Mouse (Mus musculus) lung, adult 2 months (tissue): ENCODE measurements at regions not wholly inside any gene's neighbourhood (a gene's known extent, or its start where the extent isn't known, plus 50 kb on each side); places are given as distances from the start of the nearest gene placed in this dataset.

Experiments used
- DNase-seq: peaks from one replicate; pipeline ENCODE4 v3.0.0; 2022
- H3K4me1 ChIP-seq: fragments of 200-500 bp; 2 replicates; pipeline ENCODE4 v1.6.1; 2011; ENCODE audit warnings: low read length; ENCODE audit not compliant: control insufficient read depth, insufficient read depth
- H3K4me3 ChIP-seq: fragments of 200-500 bp; replicated peaks from 2 replicates; pipeline ENCODE3; 2011; ENCODE audit warnings: low read depth, mild to moderate bottlenecking, control low read depth, low read length; ENCODE audit errors: extremely low read depth
- CTCF ChIP-seq: fragments of 200-500 bp; IDR thresholded peaks from 2 replicates; pipeline ENCODE4 v1.5.1; 2011; ENCODE audit warnings: mild to moderate bottlenecking, low read length, control low read depth; ENCODE audit not compliant: insufficient read depth
- POLR2A ChIP-seq: fragments of 200-500 bp; IDR thresholded peaks from 2 replicates; pipeline ENCODE4 v1.6.1; 2011; ENCODE audit warnings: low read depth, mild to moderate bottlenecking, control low read depth, low read length, borderline replicate concordance; ENCODE audit errors: extremely low read depth
- WGBS: fragments of 180-500 bp; shearing (Covaris S2); methylation state at CpG from one replicate; pipeline ENCODE4 v1.1.7; 2018; 5-methylcytosine and 5-hydroxymethylcytosine counted together

- TF ChIP-seq CTCF = no peak
- TF ChIP-seq POLR2A = no peak
- no peak overlapping the region for H3K4me3 ChIP-seq
- 56% methylated on average over 5 of the region's 5 CpGs for WGBS
- DNase-seq = no peak
- H3K4me1 ChIP-seq = no peaks in the 10 kb centered on the region
These were observed 601.7 kb upstream of the Tenm3 start for GRCm38 (mm10) chr8:49445444-49445843.

DNA sequence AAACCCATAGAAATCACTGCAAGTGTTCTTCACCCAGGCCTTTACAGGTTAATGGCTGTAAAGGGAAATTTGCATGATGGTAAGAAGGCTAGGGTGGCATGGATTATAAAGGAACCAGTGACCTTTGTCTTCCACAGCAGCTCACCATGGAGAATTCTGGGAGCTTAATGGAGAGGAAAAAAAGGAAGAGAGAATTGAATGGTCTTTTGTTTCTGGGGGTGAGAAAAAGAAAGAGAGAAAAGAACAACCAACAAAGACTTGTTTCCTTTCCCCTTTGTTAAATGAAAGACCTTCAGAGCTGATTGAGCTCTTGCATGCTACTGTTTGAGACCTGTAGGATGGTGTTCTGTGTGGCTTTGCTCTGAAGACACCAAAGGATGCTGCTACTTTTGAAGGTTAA lies 597.5 kb upstream of the Tenm3 start:
- TF ChIP-seq POLR2A (no peak), CTCF (no peak)
- Histone ChIP-seq H3K4me3 (no peak overlapping the region), H3K4me1 (no peaks in the 10 kb centered on the region)
- DNase-seq = no peak

DNA sequence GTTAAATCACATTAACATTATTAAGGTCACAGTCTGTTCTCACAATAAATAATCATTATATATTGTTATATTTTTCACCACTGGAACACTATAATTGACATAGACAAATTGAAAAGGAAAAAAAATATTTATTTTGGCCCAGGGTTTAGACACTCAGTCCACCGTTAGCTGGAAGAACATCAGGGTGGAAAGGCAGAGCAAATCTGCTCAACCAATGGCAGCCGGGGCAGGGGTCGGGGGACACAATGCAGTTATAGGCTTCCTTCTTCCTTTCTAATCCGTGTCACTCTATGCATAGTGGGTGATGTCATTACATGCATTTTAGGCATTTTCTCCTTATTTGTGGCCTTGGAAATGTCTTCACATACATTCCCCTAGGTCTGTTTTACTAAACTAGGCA lies 552.8 kb upstream of the Tenm3 start:
- 52% methylated on average over 4 of the region's 4 CpGs for WGBS
- H3K4me3 ChIP-seq = no peak overlapping the region
- no peaks in the 10 kb centered on the region for H3K4me1 ChIP-seq
- no peak for DNase-seq
- TF ChIP-seq CTCF (no peak), POLR2A (no peak)

DNA sequence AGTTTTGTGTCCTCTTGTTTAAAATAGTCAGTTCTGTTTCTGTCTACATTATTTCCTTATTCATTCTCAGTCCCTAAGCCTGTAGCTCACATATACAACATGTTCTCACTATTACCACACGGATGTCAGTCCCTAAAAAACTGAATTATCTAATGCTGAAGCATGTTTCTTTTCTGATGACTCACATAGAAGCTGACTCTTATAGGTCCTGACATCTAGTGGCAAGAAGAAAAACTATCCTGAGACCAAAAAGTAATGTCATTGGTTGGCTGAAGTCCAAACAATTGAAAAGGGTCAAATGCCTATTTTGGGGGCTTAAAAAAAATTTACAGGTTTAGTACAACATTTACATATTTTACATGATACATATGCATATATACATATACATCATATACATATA lies 551.3 kb upstream of the Tenm3 start:
- Histone ChIP-seq H3K4me1 (no peaks in the 10 kb centered on the region), H3K4me3 (no peak overlapping the region)
- no peak for TF ChIP-seq CTCF
- no peak for TF ChIP-seq POLR2A
- 15% methylated on average over 1 of the region's 1 CpGs for WGBS
- no peak for DNase-seq

- TF ChIP-seq CTCF (no peak), POLR2A (no peak)
- no peak for DNase-seq
- 49% methylated on average over 3 of the region's 3 CpGs for WGBS
- no peak overlapping the region for H3K4me3 ChIP-seq
- H3K4me1 ChIP-seq = no peaks in the 10 kb centered on the region
These were observed 545.8 kb upstream of the Tenm3 start for GRCm38 (mm10) chr8:49389525-49389924.

DNA sequence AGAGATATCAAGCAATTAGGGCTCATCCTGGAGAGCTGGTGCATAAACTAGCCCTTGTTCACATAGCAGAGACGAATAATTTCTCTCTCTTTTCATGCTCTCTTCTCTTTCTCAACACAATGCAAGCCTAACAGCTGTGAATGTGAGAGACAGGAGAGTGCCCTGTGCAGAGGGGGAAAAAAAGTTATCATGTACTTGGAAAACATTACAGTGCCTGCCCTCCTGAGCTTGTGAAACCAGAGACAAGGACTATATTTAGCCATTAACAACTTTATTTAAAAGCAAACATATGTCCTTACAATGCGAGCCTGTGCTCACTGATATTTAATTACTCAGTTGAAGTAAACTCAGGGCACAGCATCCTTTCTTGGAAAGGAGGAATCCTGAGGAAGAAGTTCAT lies 543.8 kb upstream of the Tenm3 start:
- WGBS = 38% methylated on average over 2 of the region's 2 CpGs
- Histone ChIP-seq H3K4me1 (no peaks in the 10 kb centered on the region), H3K4me3 (no peak overlapping the region)
- no peak for DNase-seq
- TF ChIP-seq CTCF (no peak), POLR2A (no peak)

- WGBS = 85% methylated on average over 9 of the region's 9 CpGs
- Histone ChIP-seq H3K4me1 (no peaks in the 10 kb centered on the region), H3K4me3 (no peak overlapping the region)
- TF ChIP-seq CTCF = no peak
- TF ChIP-seq POLR2A = no peak
- no peak for DNase-seq
These were observed 528.9 kb upstream of the Tenm3 start for GRCm38 (mm10) chr8:49372686-49373085.

- WGBS = 87% methylated on average over 2 of the region's 2 CpGs
- Histone ChIP-seq H3K4me3 (no peak overlapping the region), H3K4me1 (no peaks in the 10 kb centered on the region)
- TF ChIP-seq CTCF (no peak), POLR2A (no peak)
- DNase-seq = no peak
These were observed 518.9 kb upstream of the Tenm3 start for GRCm38 (mm10) chr8:49362682-49363081.

GRCm38 (mm10) chr8:49361443-49361842 lies 517.7 kb upstream of the Tenm3 start:
- WGBS = 76% methylated on average over 2 of the region's 2 CpGs
- H3K4me3 ChIP-seq = no peak overlapping the region
- DNase-seq = no peak
- H3K4me1 ChIP-seq = no peaks in the 10 kb centered on the region
- TF ChIP-seq CTCF = no peak
- TF ChIP-seq POLR2A = no peak

DNA sequence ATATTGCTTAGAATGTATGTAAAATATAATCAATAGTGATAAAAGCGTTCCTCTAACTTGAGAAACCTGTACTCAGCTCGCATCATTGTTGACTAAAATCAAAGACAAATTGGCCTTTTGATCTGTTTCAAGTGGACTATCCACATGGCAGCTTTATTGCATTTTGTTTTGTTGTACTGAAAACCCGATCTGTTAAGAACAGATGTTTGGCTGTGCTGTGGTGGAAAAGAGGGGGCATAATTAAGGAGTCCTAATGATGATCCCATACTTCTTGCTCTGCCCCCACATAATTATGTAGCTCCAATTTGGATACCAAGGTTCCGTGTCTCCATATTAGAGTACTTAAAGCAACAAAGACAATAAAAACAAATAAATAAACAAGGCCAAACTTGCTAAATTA lies 516.4 kb upstream of the Tenm3 start:
- WGBS = 70% methylated on average over 4 of the region's 4 CpGs
- Histone ChIP-seq H3K4me3 (no peak overlapping the region), H3K4me1 (no peaks in the 10 kb centered on the region)
- DNase-seq = no peak
- TF ChIP-seq CTCF (no peak), POLR2A (no peak)

DNA sequence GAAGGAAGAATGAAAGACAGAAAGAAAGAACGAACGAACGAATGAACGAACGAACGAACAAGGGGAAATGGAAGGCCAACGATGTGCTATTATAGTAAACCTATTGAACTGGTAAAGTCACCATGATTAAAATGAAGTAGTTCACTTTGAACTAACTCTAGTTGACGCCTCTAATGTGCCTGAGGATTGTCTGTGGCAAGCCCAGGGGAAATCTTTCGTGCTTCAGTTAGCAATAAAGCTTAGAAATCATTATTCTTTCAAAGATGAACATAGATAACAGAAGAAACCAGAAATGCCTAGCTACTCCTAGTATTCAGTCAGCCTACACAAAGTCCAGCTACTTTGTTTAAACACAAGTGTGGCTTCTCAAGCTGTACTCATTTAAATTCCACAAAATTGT lies 515.9 kb upstream of the Tenm3 start:
- WGBS = 87% methylated on average over 9 of the region's 9 CpGs
- no peak for TF ChIP-seq POLR2A
- TF ChIP-seq CTCF = no peak
- H3K4me1 ChIP-seq = no peaks in the 10 kb centered on the region
- DNase-seq = no peak
- no peak overlapping the region for H3K4me3 ChIP-seq
